Mouse (Mus musculus) intestine, postnatal 0 days (tissue): ENCODE results near the gene Per1. TPM values are rescaled to one million over a fixed set of nuclear protein-coding genes. Genes with fewer than 3 reads are reported as not detected.
"Not testable (repeated sequence)": the region's sequence is repeated elsewhere in the genome, so short reads cannot be mapped to it uniquely, and the experiment has no call there.

Source experiments
- ATAC-seq: fragments of 200-750 bp; cut with Nextera tagmentation; 2 replicates; pipeline ENCODE4 v1.8.0; 2017; ENCODE audit warnings: mild to moderate bottlenecking, moderate TSS enrichment, moderate library complexity
- H3K27ac ChIP-seq: fragments of 300-500 bp; sonication (generic); 2 replicates; pipeline ENCODE4 v1.5.1; 2014; ENCODE audit warnings: mild to moderate bottlenecking, low read depth, low read length, moderate library complexity
- H3K27me3 ChIP-seq: fragments of 300-500 bp; sonication (generic); replicated peaks from 2 replicates; pipeline ENCODE4 v1.6.1; 2014; ENCODE audit warnings: low read length, mixed read lengths; ENCODE audit not compliant: control insufficient read depth, insufficient read depth
- H3K36me3 ChIP-seq: fragments of 300-500 bp; sonication (generic); 2 replicates; pipeline ENCODE4 v1.6.1; 2014; ENCODE audit warnings: mild to moderate bottlenecking, moderate library complexity; ENCODE audit not compliant: control insufficient read depth, insufficient read depth
- H3K4me1 ChIP-seq: fragments of 300-500 bp; sonication (generic); replicated peaks from 2 replicates; pipeline ENCODE4 v1.6.1; 2014; ENCODE audit warnings: antibody characterized with exemption, low read length, mixed read lengths; ENCODE audit not compliant: control insufficient read depth, insufficient read depth
- H3K4me2 ChIP-seq: fragments of 300-500 bp; sonication (generic); replicated peaks from 2 replicates; pipeline ENCODE4 v1.6.1; 2014; ENCODE audit warnings: low read depth, mild to moderate bottlenecking, moderate library complexity
- H3K4me3 ChIP-seq: fragments of 300-500 bp; sonication (generic); 2 replicates; pipeline ENCODE4 v1.5.1; 2014; ENCODE audit warnings: low read depth, low read length
- H3K9ac ChIP-seq: fragments of 300-500 bp; sonication (generic); 2 replicates; pipeline ENCODE4 v1.6.1; 2014; ENCODE audit warnings: mild to moderate bottlenecking, low read depth, low read length
- H3K9me3 ChIP-seq: fragments of 300-500 bp; sonication (generic); 2 replicates; pipeline ENCODE4 v1.6.1; 2016; ENCODE audit warnings: mixed run types; ENCODE audit not compliant: control insufficient read depth
- CTCF ChIP-seq: sonication (generic); IDR thresholded peaks from 2 replicates; pipeline ENCODE4 v1.5.1; 2016; ENCODE audit warnings: low read depth, mild to moderate bottlenecking, control low read depth, antibody characterized with exemption, moderate library complexity
- WGBS: fragments of 180-500 bp; shearing (Covaris S2); extraction: QIAGEN DNeasy Blood & Tissue Kit; methylation state at CpG from one replicate; pipeline ENCODE4 v1.1.7; 2014; 5-methylcytosine and 5-hydroxymethylcytosine counted together
- polyA plus RNA-seq: library from polyadenylated mRNA; unstranded; fragments of >200 nt; fragmentation: Nextera tagmentation; extraction: Ambion mirVana; gene quantifications from 2 replicates; pipeline ENCODE4 v1.2.1, GENCODE M21; 2015

The Per1 gene
- polyA plus RNA-seq, 1 experiment from 2014 or later: 11.3 TPM

DNA sequence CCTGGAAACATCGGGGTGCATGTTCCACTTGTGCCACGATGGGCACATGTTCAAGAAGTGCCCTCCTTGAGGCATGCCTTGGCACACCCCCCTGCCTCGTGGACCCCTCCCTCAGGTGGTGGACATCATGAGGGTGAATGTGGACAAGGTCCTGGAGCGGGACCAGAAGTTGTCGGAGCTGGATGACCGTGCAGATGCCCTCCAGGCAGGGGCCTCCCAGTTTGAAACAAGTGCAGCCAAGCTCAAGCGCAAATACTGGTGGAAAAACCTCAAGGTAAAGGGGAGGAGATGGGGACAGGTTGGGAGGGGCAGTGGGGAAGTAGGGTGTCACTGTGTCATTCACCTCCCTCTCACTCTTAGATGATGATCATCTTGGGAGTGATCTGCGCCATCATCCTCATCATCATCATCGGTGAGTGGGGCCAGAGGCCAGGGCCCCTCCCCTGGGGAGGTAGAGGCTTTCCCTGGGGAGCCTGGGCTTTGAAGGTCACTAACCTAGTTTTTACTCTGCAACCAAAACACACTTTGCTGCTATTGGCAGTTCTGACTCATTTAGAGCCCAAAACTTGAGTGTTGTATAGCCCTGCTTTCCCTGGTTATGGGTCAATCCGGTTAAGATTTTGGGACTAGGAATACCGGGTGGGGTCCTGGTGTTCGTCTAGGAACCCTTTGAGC is 5.3 kb upstream of the Per1 start:
- Histone ChIP-seq H3K4me2 (peak overlapping the region; percentile 82), H3K9me3 (no peaks in the 10 kb centered on the region), H3K27me3 (no peaks in the 10 kb centered on the region), H3K36me3 (peaks cover 19% of the 10 kb centered on the region; the same call in 1 of the 2 replicates), H3K4me3 (peak overlapping the region; percentile 100), H3K4me1 (peaks cover 10% of the 10 kb centered on the region; the same call in 1 of the 2 replicates), H3K9ac (peak overlapping the region; percentile 99), H3K27ac (no peak overlapping the region)
- ATAC-seq: no peak
- no peak for TF ChIP-seq CTCF
- WGBS: 79% methylated on average over 12 of the region's 12 CpGs

DNA sequence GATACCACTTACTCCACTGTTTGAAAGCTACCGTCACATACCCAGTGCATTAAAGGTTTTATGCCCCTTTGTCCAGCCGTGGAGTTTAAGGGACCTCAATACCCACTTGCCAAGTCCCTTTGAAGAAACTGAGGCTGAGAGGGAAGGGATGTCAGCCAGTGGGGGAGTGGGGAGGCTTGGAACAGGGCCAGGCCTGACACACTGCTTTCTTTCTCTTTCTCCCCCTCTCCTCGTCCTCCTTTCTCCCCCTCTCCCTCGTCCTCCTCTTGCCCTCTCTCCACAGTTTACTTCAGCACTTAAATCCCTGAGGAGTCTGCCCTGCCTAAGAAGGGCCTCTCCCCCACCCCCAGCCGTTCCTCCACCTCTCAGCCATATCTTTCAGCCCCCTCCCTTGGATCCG is 4.7 kb upstream of the Per1 start:
- H3K4me1 ChIP-seq: peaks cover 10% of the 10 kb centered on the region; the same call in 1 of the 2 replicates
- peaks cover 19% of the 10 kb centered on the region; the same call in 1 of the 2 replicates for H3K36me3 ChIP-seq
- H3K27me3 ChIP-seq: no peaks in the 10 kb centered on the region
- ATAC-seq: no peak
- no peak overlapping the region for H3K9ac ChIP-seq
- H3K9me3 ChIP-seq: no peaks in the 10 kb centered on the region
- WGBS: 63% methylated on average over 6 of the region's 6 CpGs
- no peak overlapping the region for H3K27ac ChIP-seq
- no peak overlapping the region for H3K4me3 ChIP-seq
- H3K4me2 ChIP-seq: no peak overlapping the region
- no peak for TF ChIP-seq CTCF

DNA sequence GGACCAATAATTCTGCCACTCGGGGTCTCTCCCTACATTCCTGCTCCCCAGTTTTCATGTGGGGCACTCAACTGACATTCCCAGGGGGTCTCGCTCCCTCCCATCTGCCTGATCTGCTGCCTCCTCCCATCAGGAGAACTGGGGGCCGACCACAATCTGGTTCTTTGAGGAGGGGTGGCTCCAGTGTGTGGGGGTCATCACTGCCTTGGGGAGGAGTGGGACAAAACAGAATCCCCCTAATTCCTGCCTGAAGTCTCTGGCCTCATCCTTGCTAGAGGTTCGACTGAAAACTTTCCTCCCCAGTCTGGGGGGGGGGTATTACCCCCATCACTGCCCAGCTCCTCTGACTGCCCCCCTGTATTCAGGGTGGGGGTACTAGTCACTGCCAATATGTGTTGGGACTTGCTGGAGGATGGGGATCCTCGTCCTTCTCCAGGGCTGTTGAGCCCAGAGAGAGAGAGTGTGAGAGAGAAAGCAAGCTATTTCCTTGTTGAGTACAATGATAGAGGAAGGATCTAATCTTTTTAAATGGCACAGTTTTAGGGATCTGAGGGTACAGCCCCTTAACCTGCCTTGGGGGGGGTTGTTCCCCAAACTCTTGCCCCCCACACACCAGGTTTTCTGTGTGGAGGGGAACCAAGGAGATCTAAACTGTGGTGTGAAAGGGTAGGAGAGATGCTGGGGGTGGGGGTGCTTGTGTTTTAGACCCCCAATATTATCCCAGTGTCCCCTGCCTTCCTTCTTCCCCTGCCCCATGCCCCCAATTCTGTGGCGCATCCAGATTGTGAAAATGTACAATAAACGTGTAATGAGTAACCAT is 3.2 kb upstream of the Per1 start:
- 55% methylated on average over 7 of the region's 7 CpGs for WGBS
- ATAC-seq: no peak
- Histone ChIP-seq H3K9ac (no peak overlapping the region), H3K36me3 (peaks cover 19% of the 10 kb centered on the region; the same call in 1 of the 2 replicates), H3K4me1 (peaks cover 10% of the 10 kb centered on the region; the same call in 1 of the 2 replicates), H3K27me3 (no peaks in the 10 kb centered on the region), H3K4me3 (no peak overlapping the region), H3K9me3 (no peaks in the 10 kb centered on the region), H3K27ac (peak overlapping the region; percentile 43), H3K4me2 (no peak overlapping the region)
- no peak for TF ChIP-seq CTCF

DNA sequence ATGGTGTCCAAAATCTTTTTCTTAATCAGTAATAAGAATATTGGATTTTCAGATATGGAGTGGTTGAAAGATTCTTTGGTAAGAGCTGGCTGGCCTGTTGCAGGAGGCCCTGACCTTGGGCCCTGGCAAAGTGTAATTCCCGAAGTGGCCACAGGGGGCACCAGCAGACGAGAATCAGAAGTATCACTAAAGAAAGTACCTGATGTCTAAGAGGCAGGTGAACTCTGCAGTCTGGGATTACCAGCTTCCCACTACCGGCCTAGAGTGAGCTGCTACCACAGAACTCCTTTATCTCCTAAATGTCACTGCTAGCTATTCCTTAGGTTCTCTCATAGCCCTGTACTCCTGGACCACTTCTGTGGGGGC is 2.6 kb upstream of the Per1 start:
- H3K36me3 ChIP-seq: peaks cover 19% of the 10 kb centered on the region; the same call in 1 of the 2 replicates
- H3K9ac ChIP-seq: no peak overlapping the region
- peak; percentile 83 for TF ChIP-seq CTCF
- 3% methylated on average over 3 of the region's 3 CpGs for WGBS
- H3K9me3 ChIP-seq: no peaks in the 10 kb centered on the region
- 0 out of 2 replicates have a peak overlapping the region, but pooled peaks have one; percentile 30 for H3K27ac ChIP-seq
- no peaks in the 10 kb centered on the region for H3K27me3 ChIP-seq
- no peak overlapping the region for H3K4me2 ChIP-seq
- peaks cover 10% of the 10 kb centered on the region; the same call in 1 of the 2 replicates for H3K4me1 ChIP-seq
- ATAC-seq: no peak
- H3K4me3 ChIP-seq: no peak overlapping the region

DNA sequence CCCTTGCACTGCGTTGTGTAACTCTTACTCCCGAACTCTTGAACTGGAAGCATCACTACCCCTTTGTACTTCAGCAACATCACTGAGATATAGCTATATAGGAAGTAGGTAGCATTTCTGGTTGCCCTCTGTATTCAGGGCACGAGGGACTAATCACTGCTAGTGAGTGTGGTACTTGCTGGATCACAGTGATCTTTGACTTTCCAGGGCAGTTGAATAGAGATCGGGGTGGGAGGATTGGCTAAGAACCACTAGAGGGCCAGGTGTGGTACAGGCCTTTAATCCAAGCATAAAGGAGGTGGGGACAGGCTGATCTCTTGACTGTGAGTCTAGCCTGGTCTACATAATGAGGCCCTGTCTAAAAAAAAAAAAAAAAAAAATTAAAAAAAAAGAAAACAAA is 2.1 kb upstream of the Per1 start:
- Histone ChIP-seq H3K27me3 (no peaks in the 10 kb centered on the region), H3K4me3 (no peak overlapping the region), H3K4me1 (peaks cover 12% of the 10 kb centered on the region), H3K9ac (no peak overlapping the region), H3K4me2 (no peak overlapping the region), H3K9me3 (no peaks in the 10 kb centered on the region), H3K36me3 (peaks cover 19% of the 10 kb centered on the region; the same call in 1 of the 2 replicates), H3K27ac (0 out of 2 replicates have a peak overlapping the region, but pooled peaks have one; percentile 30)
- no peak; the same call in 1 of the 2 replicates for TF ChIP-seq CTCF
- ATAC-seq: no peak
- WGBS: 67% methylated on average over 4 of the region's 4 CpGs

DNA sequence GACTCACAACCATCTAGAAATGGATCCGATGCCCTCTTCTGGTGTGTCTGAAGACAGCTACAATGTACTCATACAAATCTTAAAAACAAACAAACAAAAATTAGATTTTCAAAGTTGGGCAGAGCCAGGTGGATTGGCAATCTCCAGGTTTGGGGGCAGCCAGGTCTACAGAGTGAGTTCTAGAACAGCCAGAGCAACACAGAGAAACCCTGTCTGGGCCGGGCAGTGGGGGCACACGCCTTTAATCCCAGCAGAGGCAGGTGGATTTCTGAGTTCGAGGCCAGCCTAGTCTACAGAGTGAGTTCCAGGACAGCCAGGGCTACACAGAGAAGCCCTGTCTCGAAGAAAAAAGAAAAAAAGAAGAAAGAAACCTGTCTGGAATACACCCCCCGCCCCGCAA is 1.2 kb upstream of the Per1 start:
- not testable (repeated sequence) for H3K4me3 ChIP-seq, H3K9ac ChIP-seq, H3K9me3 ChIP-seq, H3K4me2 ChIP-seq, H3K27me3 ChIP-seq, ATAC-seq
- peak overlapping the region; percentile 75; the same call in 1 of the 2 replicates for H3K27ac ChIP-seq
- TF ChIP-seq CTCF: 0 out of 2 replicates have a peak, but pooled peaks have one; percentile 24
- peaks cover 19% of the 10 kb centered on the region; the same call in 1 of the 2 replicates for H3K36me3 ChIP-seq
- WGBS: 83% methylated on average over 7 of the region's 7 CpGs
- peaks cover 19% of the 10 kb centered on the region for H3K4me1 ChIP-seq
